Mouse (Mus musculus): ENCODE measurements around the gene Zfp3.

DNA sequence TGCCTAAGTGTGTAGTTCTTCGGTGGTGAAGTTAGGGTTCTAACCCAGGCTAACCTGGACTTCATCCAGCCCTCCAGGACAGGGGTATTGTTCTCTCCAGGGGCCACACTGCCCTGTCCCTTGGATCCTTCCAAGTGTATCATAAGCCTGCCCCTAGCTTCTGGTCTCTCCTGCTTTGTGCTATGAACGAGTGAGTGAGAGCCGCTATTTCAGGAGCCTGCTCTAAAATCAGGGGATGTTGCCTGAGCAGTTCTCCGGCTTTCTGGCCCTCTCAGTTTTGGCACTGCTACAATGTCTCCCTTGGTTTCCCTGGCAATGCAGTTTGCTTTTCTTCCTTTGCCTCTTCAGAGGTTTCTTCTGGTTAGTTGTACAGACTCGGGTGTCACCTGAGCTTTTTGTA is 32.8 kb upstream of the Zfp3 start:
- TF ChIP-seq CTCF (IDR thresholded peaks at IDR 0.05; ENCODE audit: control insufficient read depth, insufficient read depth, insufficient replicate concordance, low read depth, low read length) (no peak), POLR2A (IDR thresholded peaks at IDR 0.05; ENCODE audit: control insufficient read depth, low read depth, low read length) (no peak)

Measured in testis, adult 2 months (tissue).